Mouse (Mus musculus) embryonic fibroblast, embryonic 13.5 days (primary cell): ENCODE results near the gene Por. TPM values are rescaled to one million over a fixed set of nuclear protein-coding genes. Genes with fewer than 3 reads are reported as not detected.

Experiments used
- H3K27ac ChIP-seq: 2 replicates; pipeline ENCODE4 v1.5.1; 2012; ENCODE audit warnings: low read length, control low read depth, inconsistent platforms; ENCODE audit not compliant: insufficient read depth
- H3K4me1 ChIP-seq: 2 replicates; pipeline ENCODE4 v1.6.1; 2011; ENCODE audit warnings: low read length; ENCODE audit not compliant: control insufficient read depth, insufficient read depth
- H3K4me3 ChIP-seq: 2 replicates; pipeline ENCODE4 v1.5.1; 2011; ENCODE audit warnings: mild to moderate bottlenecking, control low read depth, low read length; ENCODE audit not compliant: insufficient read depth
- CTCF ChIP-seq: IDR thresholded peaks from 2 replicates; pipeline ENCODE4 v1.5.1; 2011; ENCODE audit warnings: mild to moderate bottlenecking, control low read depth, low read length, moderate library complexity, borderline replicate concordance; ENCODE audit not compliant: insufficient read depth
- POLR2A ChIP-seq: IDR thresholded peaks from 2 replicates; pipeline ENCODE4 v1.6.1; 2011; ENCODE audit warnings: low read depth, mild to moderate bottlenecking, control low read depth, low read length, moderate library complexity
- polyA plus RNA-seq: library from polyadenylated mRNA; stranded (reverse); fragments of >200 nt; gene quantifications from 2 replicates; pipeline ENCODE4 v1.2.4, GENCODE M21; 2011; ENCODE audit warnings: low read depth; ENCODE audit not compliant: missing spikeins, insufficient read length

Por gene
- polyA plus RNA-seq, 1 experiment = 58.5 TPM

- TF ChIP-seq CTCF = no peak
- Histone ChIP-seq H3K4me3 (no peak overlapping the region), H3K4me1 (no peaks in the 10 kb centered on the region), H3K27ac (no peak overlapping the region)
These were observed 29.9 kb upstream of the Por start for GRCm38 (mm10) chr5:135639760-135640458.

GRCm38 (mm10) chr5:135640459-135640789, 29.4 kb upstream of the Por start:
- Histone ChIP-seq H3K4me1 (no peaks in the 10 kb centered on the region), H3K4me3 (no peak overlapping the region)
- TF ChIP-seq POLR2A = no peak
- TF ChIP-seq CTCF = no peak

GRCm38 (mm10) chr5:135641028-135641427, 28.8 kb upstream of the Por start:
- no peak overlapping the region for H3K4me3 ChIP-seq

More at GRCm38 (mm10) chr5:135640459-135640789, 29.4 kb upstream of the Por start:
- H3K27ac ChIP-seq = no peak overlapping the region

GRCm38 (mm10) chr5:135642686-135643551, 26.9 kb upstream of the Por start:
- no peak overlapping the region for H3K27ac ChIP-seq
- TF ChIP-seq CTCF (no peak), POLR2A (no peak)

More at GRCm38 (mm10) chr5:135641028-135641427, 28.8 kb upstream of the Por start:
- no peak for TF ChIP-seq POLR2A
- no peak for TF ChIP-seq CTCF
- no peak overlapping the region for H3K27ac ChIP-seq
- no peaks in the 10 kb centered on the region for H3K4me1 ChIP-seq

GRCm38 (mm10) chr5:135643552-135643842, 26.3 kb upstream of the Por start:
- Histone ChIP-seq H3K4me3 (no peak overlapping the region), H3K27ac (no peak overlapping the region), H3K4me1 (no peaks in the 10 kb centered on the region)
- TF ChIP-seq CTCF = no peak

More at GRCm38 (mm10) chr5:135642686-135643551, 26.9 kb upstream of the Por start:
- no peaks in the 10 kb centered on the region for H3K4me1 ChIP-seq
- H3K4me3 ChIP-seq = no peak overlapping the region

GRCm38 (mm10) chr5:135643869-135644268, 26.0 kb upstream of the Por start:
- TF ChIP-seq POLR2A = no peak
- no peak for TF ChIP-seq CTCF

GRCm38 (mm10) chr5:135645330-135645729, 24.5 kb upstream of the Por start:
- TF ChIP-seq POLR2A (no peak), CTCF (no peak)
- Histone ChIP-seq H3K4me1 (no peaks in the 10 kb centered on the region), H3K4me3 (no peak overlapping the region), H3K27ac (no peak overlapping the region)

More at GRCm38 (mm10) chr5:135643869-135644268, 26.0 kb upstream of the Por start:
- H3K4me3 ChIP-seq = no peak overlapping the region
- H3K27ac ChIP-seq = no peak overlapping the region
- no peaks in the 10 kb centered on the region for H3K4me1 ChIP-seq

- no peak overlapping the region for H3K27ac ChIP-seq
- no peak overlapping the region for H3K4me3 ChIP-seq
- no peak for TF ChIP-seq POLR2A
- TF ChIP-seq CTCF = no peak
- no peaks in the 10 kb centered on the region for H3K4me1 ChIP-seq
These were observed 23.8 kb upstream of the Por start for GRCm38 (mm10) chr5:135646038-135646437.

- Histone ChIP-seq H3K4me3 (no peak overlapping the region), H3K27ac (peak overlapping the region; percentile 36; the same call in 1 of the 2 replicates), H3K4me1 (0 out of 2 replicates have a peak, but pooled peaks cover 3% of the 10 kb centered on the region)
- no peak for TF ChIP-seq CTCF
- no peak for TF ChIP-seq POLR2A
These were observed 21.1 kb upstream of the Por start for GRCm38 (mm10) chr5:135648461-135649308.

GRCm38 (mm10) chr5:135649309-135649633, 20.6 kb upstream of the Por start:
- Histone ChIP-seq H3K4me1 (0 out of 2 replicates have a peak, but pooled peaks cover 3% of the 10 kb centered on the region), H3K4me3 (no peak overlapping the region), H3K27ac (peak overlapping the region; percentile 36; the same call in 1 of the 2 replicates)
- TF ChIP-seq CTCF (no peak), POLR2A (no peak)
